Mouse (Mus musculus): Measurements from ENCODE around the gene Psmc3. TPM values are rescaled to one million over a fixed set of nuclear protein-coding genes. Genes with fewer than 3 reads are reported as not detected.
A peak's percentile ranks its signal among the peaks of the same experiment; 100 is the strongest.
"Not testable (repeated sequence)": the region's sequence is repeated elsewhere in the genome, so short reads cannot be mapped to it uniquely, and the experiment has no call there.

Psmc3 gene
- total RNA-seq, 1 experiment from 2014 or later = 144 TPM

DNA sequence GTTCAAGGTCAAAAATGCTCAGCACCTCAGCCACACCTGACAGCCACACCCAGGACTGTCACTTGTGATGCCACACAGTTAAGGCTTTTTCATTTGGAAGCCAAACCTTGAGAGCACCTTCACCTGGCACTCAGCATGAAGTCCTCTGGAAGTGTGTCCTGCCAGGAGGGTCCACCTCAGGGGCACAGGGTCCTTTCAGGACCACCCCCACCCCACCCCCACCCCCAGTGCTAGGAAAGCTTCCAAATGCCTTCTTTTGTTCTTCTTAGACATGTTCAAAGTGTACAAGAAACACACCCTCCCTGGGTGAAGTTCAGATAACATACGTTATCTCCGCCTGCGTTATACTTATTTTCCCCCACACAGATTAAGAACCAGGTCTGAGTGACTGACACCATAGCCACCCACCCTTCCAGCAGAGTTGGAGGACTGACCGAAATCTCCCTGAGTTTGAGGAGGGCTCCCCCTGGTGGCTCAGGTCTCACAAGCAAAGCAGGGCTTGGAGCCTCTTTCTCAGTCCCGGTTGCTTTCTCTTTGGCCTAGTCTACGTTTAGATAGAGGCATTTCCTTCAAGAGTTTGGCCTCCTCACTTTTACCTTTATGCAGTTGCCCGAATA lies 47.4 kb downstream of the Psmc3 start:
- ATAC-seq (ENCODE audit: extremely low read depth, insufficient number of reproducible peaks, low FRiP score, poor library complexity, severe bottlenecking) = peak; percentile 63

DNA sequence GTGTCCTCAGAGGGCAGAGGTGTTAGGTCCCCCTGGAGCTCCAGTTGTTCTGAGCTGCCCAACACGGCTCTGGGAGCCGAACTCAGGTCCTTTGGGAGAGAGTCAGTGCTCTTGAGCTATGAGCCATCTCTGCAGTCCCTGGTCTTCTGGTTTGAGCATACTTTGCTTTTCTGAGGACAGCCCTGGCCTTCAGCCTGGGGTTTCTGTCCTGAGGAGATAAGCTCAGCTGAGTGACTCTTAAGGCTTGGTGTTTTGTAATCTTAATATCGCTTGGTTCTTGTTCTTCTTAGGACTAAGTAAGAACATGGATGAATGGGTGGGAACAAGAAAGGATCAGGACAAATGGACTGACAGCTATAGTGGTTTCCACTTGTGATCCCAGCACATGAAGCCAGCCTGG lies 54.3 kb downstream of the Psmc3 start:
- ATAC-seq (ENCODE audit: extremely low read depth, insufficient number of reproducible peaks, low FRiP score, poor library complexity, severe bottlenecking) = no peak

GRCm38 (mm10) chr2:91109241-91109640 lies 55.4 kb downstream of the Psmc3 start:
- no peak for ATAC-seq (ENCODE audit: extremely low read depth, insufficient number of reproducible peaks, low FRiP score, poor library complexity, severe bottlenecking)

- no peak for ATAC-seq (ENCODE audit: extremely low read depth, insufficient number of reproducible peaks, low FRiP score, poor library complexity, severe bottlenecking)
These were observed 56.1 kb downstream of the Psmc3 start for GRCm38 (mm10) chr2:91109807-91110385.

- ATAC-seq (ENCODE audit: extremely low read depth, insufficient number of reproducible peaks, low FRiP score, poor library complexity, severe bottlenecking) = no peak
These were observed 56.6 kb downstream of the Psmc3 start for GRCm38 (mm10) chr2:91110429-91110828.

DNA sequence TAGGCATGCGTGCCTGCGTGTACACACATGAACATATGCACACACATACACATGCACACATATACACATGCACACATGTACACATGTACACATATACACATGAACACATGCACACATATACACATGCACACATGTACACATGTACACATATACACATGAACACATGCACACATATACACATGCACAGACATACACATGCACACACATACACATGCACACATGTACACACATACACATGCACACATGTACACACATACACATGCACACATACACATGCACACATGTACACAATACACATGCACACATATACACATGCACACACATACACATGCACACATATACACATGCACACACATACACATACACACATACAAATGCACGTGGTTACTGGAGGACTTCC lies 58.0 kb downstream of the Psmc3 start:
- not testable (repeated sequence) for ATAC-seq (ENCODE audit: extremely low read depth, insufficient number of reproducible peaks, low FRiP score, poor library complexity, severe bottlenecking)

- no peak for ATAC-seq (ENCODE audit: extremely low read depth, insufficient number of reproducible peaks, low FRiP score, poor library complexity, severe bottlenecking)
These were observed 58.7 kb downstream of the Psmc3 start for GRCm38 (mm10) chr2:91112491-91112890.

DNA sequence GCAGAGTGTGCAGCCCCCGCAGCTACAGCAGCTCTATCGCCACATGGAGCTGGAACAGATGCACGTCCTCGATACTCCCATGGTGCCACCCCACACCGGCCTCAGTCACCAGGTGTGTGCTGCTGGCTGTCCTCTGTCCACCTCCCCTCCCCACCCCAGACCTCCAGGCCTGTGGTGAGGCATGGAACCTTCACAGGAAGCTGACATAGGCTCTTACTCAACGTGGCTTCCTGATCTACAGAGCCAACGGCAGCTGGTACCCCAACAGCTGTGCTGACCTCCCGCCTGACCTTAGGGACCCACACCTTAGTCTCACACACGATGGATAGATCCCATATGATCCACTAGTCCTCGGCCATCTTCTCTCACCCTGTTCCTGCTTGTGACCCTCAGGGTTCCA lies 59.5 kb downstream of the Psmc3 start:
- peak; percentile 14; the same call in 1 of the 2 replicates for ATAC-seq (ENCODE audit: extremely low read depth, insufficient number of reproducible peaks, low FRiP score, poor library complexity, severe bottlenecking)

- ATAC-seq (ENCODE audit: extremely low read depth, insufficient number of reproducible peaks, low FRiP score, poor library complexity, severe bottlenecking) = no peak
These were observed 60.0 kb downstream of the Psmc3 start for GRCm38 (mm10) chr2:91113852-91114251.

DNA sequence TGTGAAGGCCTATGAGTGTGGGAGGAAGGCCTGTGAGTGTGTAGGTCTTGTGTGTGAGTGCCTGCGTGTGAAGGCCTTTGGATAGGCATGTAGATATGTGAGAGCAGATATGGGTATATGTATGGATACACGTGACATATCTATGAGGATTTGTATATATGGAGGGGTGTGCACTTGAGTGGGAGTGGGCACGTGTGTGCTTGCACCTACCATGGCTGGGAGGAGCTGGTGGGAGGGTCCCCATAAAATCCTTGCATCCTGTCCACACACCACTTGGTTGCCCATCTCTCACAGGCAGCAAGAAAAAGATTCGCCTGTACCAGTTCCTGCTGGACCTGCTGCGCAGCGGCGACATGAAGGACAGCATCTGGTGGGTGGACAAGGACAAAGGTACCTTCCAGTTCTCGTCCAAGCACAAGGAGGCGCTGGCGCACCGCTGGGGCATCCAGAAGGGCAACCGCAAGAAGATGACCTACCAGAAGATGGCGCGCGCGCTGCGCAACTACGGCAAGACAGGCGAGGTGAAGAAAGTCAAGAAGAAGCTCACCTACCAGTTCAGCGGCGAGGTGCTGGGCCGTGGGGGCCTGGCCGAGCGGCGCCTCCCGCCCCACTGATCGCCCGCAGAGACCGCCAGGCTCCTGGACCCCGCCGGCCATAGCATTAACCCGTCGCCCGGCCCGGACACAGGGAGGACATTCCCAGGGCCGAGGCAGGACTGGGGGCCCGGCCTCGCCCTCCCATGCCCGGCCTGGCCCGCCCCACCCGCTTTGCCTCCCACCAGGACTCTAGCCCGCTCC lies 61.2 kb downstream of the Psmc3 start:
- no peak for ATAC-seq (ENCODE audit: extremely low read depth, insufficient number of reproducible peaks, low FRiP score, poor library complexity, severe bottlenecking)

GRCm38 (mm10) chr2:91115578-91115970 lies 61.8 kb downstream of the Psmc3 start:
- ATAC-seq (ENCODE audit: extremely low read depth, insufficient number of reproducible peaks, low FRiP score, poor library complexity, severe bottlenecking) = no peak

Other genes starting within 250 kb of the Psmc3 start
- gene Mtch2, start 206.9 kb upstream of the Psmc3 start, total RNA-seq (2017) = 91.6 and 92.8 TPM in 2 replicates
- gene C1qtnf4, start 168.1 kb upstream of the Psmc3 start, total RNA-seq (2017) = not detected in 2 replicates
- 16.3 and 16.5 TPM in 2 replicates for gene Kbtbd4, start 149.3 kb upstream of the Psmc3 start, total RNA-seq (2017)
- gene Ndufs3, start 149.2 kb upstream of the Psmc3 start, total RNA-seq (2017) = 66.7 and 76.9 TPM in 2 replicates
- 41.1 and 53.0 TPM in 2 replicates for gene Celf1, start 113.6 kb upstream of the Psmc3 start, total RNA-seq (2017)
- 0.47 TPM in 1 of 2 replicates, not detected in the other for gene Rapsn, start 18.4 kb upstream of the Psmc3 start, total RNA-seq (2017)
- gene Slc39a13, start 16.4 kb downstream of the Psmc3 start, total RNA-seq (2017) = 17.0 and 20.4 TPM in 2 replicates
- 388 and 389 TPM in 2 replicates for gene Spi1, start 28.4 kb downstream of the Psmc3 start, total RNA-seq (2017)
- gene Mybpc3, start 64.1 kb downstream of the Psmc3 start, total RNA-seq (2017) = 1.3 and 2.1 TPM in 2 replicates
- gene Madd, start 129.8 kb downstream of the Psmc3 start, total RNA-seq (2017) = 126 and 151 TPM in 2 replicates
- 0.58 and 0.74 TPM in 2 replicates for gene Nr1h3, start 148.8 kb downstream of the Psmc3 start, total RNA-seq (2017)
- 8.1 and 9.1 TPM in 2 replicates for gene Acp2, start 148.9 kb downstream of the Psmc3 start, total RNA-seq (2017)
- 42.1 and 44.1 TPM in 2 replicates for gene Ddb2, start 183.0 kb downstream of the Psmc3 start, total RNA-seq (2017)
- not detected in 2 replicates for gene Pacsin3, start 201.9 kb downstream of the Psmc3 start, total RNA-seq (2017)
- 46.5 and 48.3 TPM in 2 replicates for gene Arfgap2, start 211.0 kb downstream of the Psmc3 start, total RNA-seq (2017)